Mouse (Mus musculus): ENCODE measurements around the gene Hist1h2ad. TPM values are rescaled to one million over a fixed set of nuclear protein-coding genes. Genes with fewer than 3 reads are reported as not detected.
A peak's percentile ranks its signal among the peaks of the same experiment; 100 is the strongest.
"Not testable (repeated sequence)": the region's sequence is repeated elsewhere in the genome, so short reads cannot be mapped to it uniquely, and the experiment has no call there.

Gene Hist1h2ad
- total RNA-seq, 2 experiments from 2014 or later: 5.6 to 6.1 TPM

GRCm38 (mm10) chr13:23562699-23563462, 11.3 kb upstream of the Hist1h2ad start:
- DNase-seq (ENCODE audit: low spot score in 2 of 2): no peak

GRCm38 (mm10) chr13:23564482-23564881, 9.7 kb upstream of the Hist1h2ad start:
- DNase-seq (ENCODE audit: low spot score in 2 of 2): no peak

- DNase-seq (ENCODE audit: low spot score in 2 of 2): not testable (repeated sequence)
These were observed 3.7 kb upstream of the Hist1h2ad start for GRCm38 (mm10) chr13:23570261-23571021.

GRCm38 (mm10) chr13:23571022-23571503, 3.1 kb upstream of the Hist1h2ad start, which contains the start of the genes Hist1h2ae and Hist1h2bg:
TSS of gene Hist1h2ae (minus strand) at chr13:23571220.
TSS of gene Hist1h2bg (plus strand) at chr13:23571396.
- peak; percentile 56 to 65 for DNase-seq (ENCODE audit: low spot score in 2 of 2)

- not testable (repeated sequence) for DNase-seq (ENCODE audit: low spot score in 2 of 2)
These were observed 2.5 kb upstream of the Hist1h2ad start for GRCm38 (mm10) chr13:23571504-23572217.

- DNase-seq (ENCODE audit: low spot score in 2 of 2): no peak
These were observed 1.8 kb upstream of the Hist1h2ad start for GRCm38 (mm10) chr13:23572218-23573033.

GRCm38 (mm10) chr13:23573034-23573897, 915 bp upstream of the Hist1h2ad start:
- not testable (repeated sequence) for DNase-seq (ENCODE audit: low spot score in 2 of 2)

- DNase-seq (ENCODE audit: low spot score in 2 of 2): not testable (repeated sequence)
These were observed 477 bp downstream of the Hist1h2ad start for GRCm38 (mm10) chr13:23574546-23575170.

- no peak for DNase-seq (ENCODE audit: low spot score in 2 of 2)
These were observed 1.2 kb downstream of the Hist1h2ad start, which contains the start of gene Hist1h3d for GRCm38 (mm10) chr13:23575271-23575851. TSS of gene Hist1h3d (plus strand) at chr13:23575763.

- not testable (repeated sequence) for DNase-seq (ENCODE audit: low spot score in 2 of 2)
These were observed 1.7 kb downstream of the Hist1h2ad start for GRCm38 (mm10) chr13:23575864-23576313.

- no peak for DNase-seq (ENCODE audit: low spot score in 2 of 2)
These were observed 2.2 kb downstream of the Hist1h2ad start for GRCm38 (mm10) chr13:23576351-23576881.

GRCm38 (mm10) chr13:23576906-23577639, 2.9 kb downstream of the Hist1h2ad start:
- no peak for DNase-seq (ENCODE audit: low spot score in 2 of 2)

GRCm38 (mm10) chr13:23577835-23578234, 3.7 kb downstream of the Hist1h2ad start:
- DNase-seq (ENCODE audit: low spot score in 2 of 2): no peak

- peak; percentile 93 to 99 for DNase-seq (ENCODE audit: low spot score in 2 of 2)
These were observed 7.4 kb downstream of the Hist1h2ad start, which contains the start of gene Hist1h4d for GRCm38 (mm10) chr13:23581408-23582218. TSS of gene Hist1h4d (plus strand) at chr13:23581598.

- DNase-seq (ENCODE audit: low spot score in 2 of 2): no peak
These were observed 8.3 kb downstream of the Hist1h2ad start for GRCm38 (mm10) chr13:23582219-23583056.

Measured in adrenal gland, adult 18-20 months (tissue).